Mouse (Mus musculus): Measurements from ENCODE around the gene Tmem233. TPM values are rescaled to one million over a fixed set of nuclear protein-coding genes. Genes with fewer than 3 reads are reported as not detected.

Tmem233 gene
- total RNA-seq, 2 experiments from 2014 or later, result not detected

GRCm38 (mm10) chr5:116030566-116031189, 52.4 kb downstream of the Tmem233 start:
- intact Hi-C loops (cut with DNase I), result loop anchor here (5.0 kb wide), 1 partner anchor 1062 kb away; no protein-coding TSS in a partner anchor
- no peak for DNase-seq

DNA sequence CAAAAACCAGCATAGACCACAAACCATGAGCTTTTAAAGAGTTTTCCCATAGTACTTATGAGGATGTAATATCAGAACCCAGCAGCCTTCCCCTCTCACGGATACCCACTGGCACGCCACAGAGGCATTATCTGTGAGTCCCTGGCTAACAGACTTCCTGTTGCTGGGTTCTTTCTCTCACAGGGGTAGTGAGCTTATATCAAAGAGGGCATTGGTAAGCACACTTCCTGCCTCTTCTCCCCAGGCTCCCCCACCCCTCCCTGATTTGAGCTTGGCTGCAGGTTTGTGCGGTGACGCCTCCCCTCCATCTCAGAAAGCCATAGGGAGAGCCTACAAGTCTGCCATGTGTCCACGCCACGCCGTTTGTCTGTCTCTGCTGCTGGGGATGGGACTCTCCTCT, 54.0 kb downstream of the Tmem233 start:
- DNase-seq, result no peak
- intact Hi-C loops (cut with DNase I), result no loop called here

GRCm38 (mm10) chr5:116026561-116026960, 56.5 kb downstream of the Tmem233 start:
- intact Hi-C loops (cut with DNase I), result no loop called here
- no peak for DNase-seq

- DNase-seq, result no peak
- intact Hi-C loops (cut with DNase I), result no loop called here
Measured at GRCm38 (mm10) chr5:116026107-116026506, 56.9 kb downstream of the Tmem233 start.

GRCm38 (mm10) chr5:116024327-116024739, 58.7 kb downstream of the Tmem233 start, which contains the start of gene Prkab1:
Gene Prkab1, minus strand, starts transcription at chr5:116024508.
- peak; percentile 94 for DNase-seq
- intact Hi-C loops (cut with DNase I), result no loop called here

DNA sequence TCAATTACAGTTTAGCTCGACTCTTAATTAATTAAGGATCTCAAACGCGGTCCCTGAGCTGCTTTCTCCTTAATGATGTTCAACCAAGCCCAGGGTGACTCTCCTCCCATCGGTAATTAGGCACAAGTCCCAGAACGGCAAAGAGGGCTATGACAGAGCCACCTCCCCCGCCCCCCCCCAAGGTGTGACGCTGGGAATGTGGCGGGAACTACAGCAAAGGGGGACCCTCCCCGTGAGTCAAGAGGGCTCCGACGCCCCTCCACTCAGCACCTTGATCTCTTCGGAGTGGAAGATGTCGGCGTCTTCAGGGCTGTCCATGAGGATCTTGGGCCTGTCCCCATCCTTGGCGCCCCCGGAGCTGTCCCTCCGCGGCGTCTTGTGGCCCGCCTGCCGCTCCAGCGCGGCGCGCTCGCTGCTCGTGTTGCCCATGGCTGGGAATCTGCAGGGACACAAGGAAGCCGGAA, 59.2 kb downstream of the Tmem233 start:
- no peak for DNase-seq
- intact Hi-C loops (cut with DNase I), result no loop called here

DNA sequence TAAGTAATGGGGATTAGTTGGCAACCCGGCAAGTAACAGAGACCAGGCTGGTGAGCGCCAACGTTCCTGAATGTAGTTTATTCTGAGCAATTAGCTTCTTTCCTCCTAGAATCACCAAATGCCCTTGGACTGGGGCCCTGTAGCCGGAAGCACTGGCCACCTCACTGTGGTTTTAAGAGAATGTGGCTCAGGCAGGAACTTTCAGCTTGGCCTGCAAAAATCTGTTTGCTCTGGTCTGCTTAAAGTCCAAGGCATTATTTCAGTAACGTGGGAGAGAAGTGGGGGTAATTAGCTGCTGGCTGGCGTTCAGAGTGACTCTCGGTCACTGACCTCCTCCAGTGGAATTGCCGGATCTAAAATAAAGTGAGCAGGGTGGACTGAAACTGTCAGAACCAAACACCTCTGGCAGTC, 59.8 kb downstream of the Tmem233 start:
- peak; percentile 25 for DNase-seq
- intact Hi-C loops (cut with DNase I), result no loop called here

- intact Hi-C loops (cut with DNase I), result no loop called here
- DNase-seq, result no peak
Measured at GRCm38 (mm10) chr5:116022658-116023200, 60.3 kb downstream of the Tmem233 start.

DNA sequence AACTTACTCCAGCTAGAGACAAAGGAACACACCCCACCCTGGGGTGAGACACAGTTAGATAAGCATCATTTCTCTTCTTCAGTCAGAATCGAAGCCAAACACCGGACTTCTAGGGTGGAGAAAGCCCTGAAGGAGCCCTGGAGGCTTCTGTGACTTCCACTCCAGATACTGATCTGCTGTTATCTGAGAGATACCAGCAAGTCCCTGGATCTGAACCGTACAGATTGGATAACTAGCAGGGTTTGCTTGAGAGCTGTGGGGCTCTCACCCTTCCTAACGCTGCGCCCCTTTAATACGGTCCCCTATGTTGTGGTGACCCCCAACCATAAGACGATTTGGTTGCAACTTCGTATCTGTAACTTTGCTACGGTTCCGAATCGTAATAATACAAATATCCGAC, 60.9 kb downstream of the Tmem233 start:
- intact Hi-C loops (cut with DNase I), result no loop called here
- no peak for DNase-seq

DNA sequence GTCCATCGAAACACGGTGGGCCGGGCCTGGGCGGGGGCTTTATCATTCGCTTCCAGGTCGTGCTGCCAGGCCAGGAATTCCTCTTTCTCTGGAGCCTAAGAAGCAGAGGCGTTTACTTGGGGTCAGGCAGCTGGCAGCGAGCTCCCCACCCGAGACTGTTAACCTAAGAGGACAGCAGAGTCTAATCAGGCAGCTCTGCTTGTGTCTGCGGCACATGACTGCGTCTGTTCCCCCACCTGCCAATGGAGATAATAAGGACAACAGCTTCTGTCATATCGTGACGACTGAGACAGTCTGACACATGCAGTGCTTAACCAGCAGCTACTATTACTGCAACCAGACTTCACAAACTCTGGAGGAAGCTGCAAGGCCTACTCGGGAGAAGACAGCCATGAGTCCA, 61.5 kb downstream of the Tmem233 start:
- DNase-seq, result no peak
- intact Hi-C loops (cut with DNase I), result no loop called here

- DNase-seq, result no peak
- intact Hi-C loops (cut with DNase I), result loop anchor here (10.0 kb wide), 1 partner anchor 365 kb away; no protein-coding TSS in a partner anchor
Measured at GRCm38 (mm10) chr5:116019371-116019770, 63.7 kb downstream of the Tmem233 start.

GRCm38 (mm10) chr5:116018784-116019183, 64.3 kb downstream of the Tmem233 start:
- DNase-seq, result no peak
- intact Hi-C loops (cut with DNase I), result loop anchor here (10.0 kb wide), 1 partner anchor 364 kb away; no protein-coding TSS in a partner anchor

DNA sequence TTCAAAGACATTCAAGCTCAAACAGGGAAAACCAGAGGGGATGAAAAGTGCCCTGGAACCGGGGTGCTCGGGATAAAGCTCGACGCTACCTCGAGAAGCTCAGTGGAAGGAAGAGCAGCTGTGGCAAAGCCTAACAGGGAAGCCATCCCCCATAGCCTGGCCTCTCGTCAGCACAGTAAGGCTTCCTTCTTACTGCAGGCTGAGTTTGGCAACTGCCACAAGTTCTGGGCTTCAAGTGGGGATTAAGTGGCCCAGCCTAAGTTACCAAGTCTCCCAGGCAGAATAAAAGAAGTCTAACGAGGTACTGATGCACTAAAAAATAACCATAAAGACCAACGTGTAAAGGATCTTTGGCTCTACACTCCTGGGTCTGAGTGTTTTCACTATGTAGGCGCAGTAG, 64.8 kb downstream of the Tmem233 start:
- intact Hi-C loops (cut with DNase I), result loop anchor here (10.0 kb wide), 1 partner anchor 363 kb away; no protein-coding TSS in a partner anchor
- no peak for DNase-seq

DNA sequence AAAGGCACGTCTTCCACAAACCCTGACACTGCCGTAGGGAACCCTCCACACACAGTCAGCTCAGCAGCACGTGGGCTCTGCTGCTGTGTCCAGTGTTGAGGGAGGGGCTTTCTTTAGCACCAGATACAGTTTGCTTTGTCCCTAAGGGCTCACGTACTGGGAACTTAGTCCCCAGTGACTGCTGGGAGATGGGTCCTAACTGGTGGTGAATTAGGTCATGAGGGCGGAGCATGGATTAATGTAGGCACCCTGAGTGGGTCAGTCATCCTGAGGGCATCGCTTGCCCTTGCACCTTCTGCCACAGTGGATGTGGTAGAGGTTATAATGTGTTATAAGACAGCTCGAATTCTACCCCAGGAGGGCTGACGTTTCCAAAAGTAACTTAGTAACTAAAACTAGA, 65.7 kb downstream of the Tmem233 start:
- DNase-seq, result no peak
- intact Hi-C loops (cut with DNase I), result loop anchor here (10.0 kb wide), 1 partner anchor 363 kb away; no protein-coding TSS in a partner anchor

DNA sequence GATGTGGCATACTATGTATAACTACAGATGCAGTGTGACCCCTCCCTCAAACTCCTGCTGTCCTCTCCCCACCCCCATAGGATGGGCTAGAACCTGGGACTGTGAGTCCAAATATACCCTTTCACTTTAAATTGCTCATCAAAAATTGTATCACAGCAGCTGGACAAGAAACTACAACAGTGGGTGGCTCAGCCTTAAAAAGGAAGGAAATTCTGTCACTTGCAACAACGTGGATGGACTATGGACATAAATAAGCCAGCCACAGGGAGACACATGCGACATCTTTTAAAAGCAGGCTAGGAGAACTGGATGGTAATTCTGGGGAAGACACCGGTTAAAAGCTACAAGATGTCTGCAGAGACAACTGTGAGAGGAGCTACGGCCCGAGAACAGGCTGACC, 66.5 kb downstream of the Tmem233 start:
- DNase-seq, result no peak
- intact Hi-C loops (cut with DNase I), result loop anchor here (10.0 kb wide), 1 partner anchor 362 kb away; no protein-coding TSS in a partner anchor

- intact Hi-C loops (cut with DNase I), result loop anchor here (10.0 kb wide), 1 partner anchor 359 kb away; no protein-coding TSS in a partner anchor
Measured at GRCm38 (mm10) chr5:116014237-116014636, 68.8 kb downstream of the Tmem233 start.

DNA sequence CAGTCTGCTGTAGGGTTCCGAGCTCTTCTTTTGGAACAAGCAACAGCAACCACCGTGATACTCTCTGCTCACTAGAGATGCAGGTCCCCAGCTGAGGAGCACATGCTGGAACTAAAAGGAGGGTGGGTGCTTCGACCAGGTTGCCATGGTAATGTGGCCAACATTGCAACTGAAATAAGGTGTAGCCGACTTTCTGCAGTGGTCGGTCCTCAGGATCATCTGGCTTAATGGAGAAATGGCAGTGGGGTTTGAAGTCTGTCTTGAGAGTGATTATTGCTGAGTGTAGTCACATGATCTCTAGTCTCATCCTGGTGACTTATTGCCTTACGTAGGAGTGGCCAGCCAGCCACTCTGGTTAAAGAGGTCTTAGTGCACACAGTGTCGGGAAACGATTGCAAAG, 69.2 kb downstream of the Tmem233 start:
- intact Hi-C loops (cut with DNase I), result loop anchor here (10.0 kb wide), 1 partner anchor 359 kb away; no protein-coding TSS in a partner anchor
- DNase-seq, result no peak

More at GRCm38 (mm10) chr5:116014237-116014636, 68.8 kb downstream of the Tmem233 start:
- DNase-seq, result no peak

DNA sequence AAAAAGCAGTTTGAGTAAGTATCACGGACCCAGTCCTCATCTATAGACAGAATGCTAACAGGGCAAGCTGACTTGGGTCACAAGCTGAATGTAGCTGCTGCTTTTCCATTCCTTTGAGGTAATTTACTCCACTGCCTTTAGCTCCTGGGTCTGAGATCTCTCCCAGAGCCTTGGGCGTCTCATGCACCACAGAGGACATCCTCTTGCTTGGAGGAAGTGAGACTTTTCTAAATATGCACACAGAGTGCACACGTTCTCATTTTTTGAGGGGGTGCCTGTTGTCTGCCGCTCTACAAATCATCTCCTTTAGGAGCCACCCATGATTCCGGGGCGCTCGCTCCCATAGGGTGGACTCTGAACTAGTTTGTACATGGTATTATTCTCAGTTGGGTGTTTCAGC, 70.5 kb downstream of the Tmem233 start:
- intact Hi-C loops (cut with DNase I), result loop anchor here (10.0 kb wide), 1 partner anchor 358 kb away; no protein-coding TSS in a partner anchor
- no peak for DNase-seq

GRCm38 (mm10) chr5:116011700-116012099, 71.3 kb downstream of the Tmem233 start:
- intact Hi-C loops (cut with DNase I), result loop anchor here (10.0 kb wide), 1 partner anchor 357 kb away; no protein-coding TSS in a partner anchor
- no peak for DNase-seq

DNA sequence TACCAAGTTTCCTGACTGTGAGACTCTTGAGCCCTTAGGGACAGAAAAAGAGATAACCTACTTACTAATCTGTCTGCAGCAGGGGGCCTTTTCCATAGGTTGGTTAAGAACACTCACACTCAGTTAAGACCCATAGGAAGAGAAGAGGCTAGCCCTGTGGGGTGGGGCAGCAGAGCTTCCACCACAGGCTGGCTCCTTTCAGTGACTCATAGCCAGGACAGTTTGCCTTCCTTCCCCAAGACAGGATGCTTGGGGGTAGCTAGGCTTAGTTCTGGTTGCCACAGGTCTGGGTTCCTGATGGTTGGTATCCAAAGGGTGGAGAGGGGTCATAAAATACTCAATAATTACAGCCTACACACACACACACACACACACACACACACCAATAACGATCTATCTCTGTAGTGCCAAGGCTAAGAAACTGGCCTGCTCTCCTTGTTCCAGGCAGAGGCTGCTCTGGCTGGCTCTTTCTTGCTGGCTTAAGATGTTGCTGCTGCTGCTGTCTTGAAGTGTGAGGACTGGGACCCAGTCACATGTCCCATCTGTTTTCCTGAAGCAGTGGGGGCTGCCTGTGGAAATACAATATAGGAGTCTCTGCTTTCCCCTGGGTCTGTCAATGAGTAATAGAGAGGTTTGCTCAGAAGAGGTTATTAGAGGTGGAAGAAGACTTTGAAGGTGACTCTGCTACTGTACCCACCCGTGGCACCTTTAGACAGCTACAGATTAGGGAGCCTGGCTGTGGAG, 73.0 kb downstream of the Tmem233 start:
- intact Hi-C loops (cut with DNase I), result loop anchor here (10.0 kb wide), 1 partner anchor 355 kb away; no protein-coding TSS in a partner anchor
- no peak for DNase-seq
